Mouse (Mus musculus) forebrain, embryonic 12.5 days (tissue): ENCODE data around the gene Plekhm1. TPM values are rescaled to one million over a fixed set of nuclear protein-coding genes. Genes with fewer than 3 reads are reported as not detected.
A peak's percentile ranks its signal among the peaks of the same experiment; 100 is the strongest.

Experiments
- ATAC-seq: fragments of 200-750 bp; cut with Nextera tagmentation; 2 replicates; pipeline ENCODE4 v1.8.0; 2017; ENCODE audit warnings: moderate TSS enrichment; ENCODE audit not compliant: low FRiP score
- H3K27ac ChIP-seq: fragments of 300-500 bp; sonication (generic); 2 replicates; pipeline ENCODE4 v1.5.1; 2016; ENCODE audit warnings: mild to moderate bottlenecking
- H3K27me3 ChIP-seq: fragments of 300-500 bp; sonication (generic); 2 replicates; pipeline ENCODE4 v1.6.1; 2016; ENCODE audit warnings: mild to moderate bottlenecking
- H3K36me3 ChIP-seq: fragments of 300-500 bp; sonication (generic); replicated peaks from 2 replicates; pipeline ENCODE4 v1.6.1; 2016; ENCODE audit warnings: mild to moderate bottlenecking
- H3K4me1 ChIP-seq: fragments of 300-500 bp; sonication (generic); 2 replicates; pipeline ENCODE4 v1.6.1; 2016
- H3K4me2 ChIP-seq: fragments of 300-500 bp; sonication (generic); 2 replicates; pipeline ENCODE4 v1.6.1; 2016; ENCODE audit warnings: mild to moderate bottlenecking, moderate library complexity
- H3K4me3 ChIP-seq: fragments of 300-500 bp; sonication (generic); replicated peaks from 2 replicates; pipeline ENCODE4 v1.5.1; 2016; ENCODE audit warnings: mild to moderate bottlenecking
- H3K9ac ChIP-seq: fragments of 300-500 bp; sonication (generic); 2 replicates; pipeline ENCODE4 v1.6.1; 2016; ENCODE audit warnings: mild to moderate bottlenecking
- H3K9me3 ChIP-seq: fragments of 300-500 bp; sonication (generic); 2 replicates; pipeline ENCODE4 v1.6.1; 2016
- WGBS: fragments of 180-500 bp; shearing (Covaris S2); methylation state at CpG from one replicate; pipeline ENCODE4 v1.1.7; 2016; 5-methylcytosine and 5-hydroxymethylcytosine counted together
- polyA plus RNA-seq: library from polyadenylated mRNA; unstranded; fragments of >200 nt; fragmentation: Nextera tagmentation; extraction: Ambion mirVana; gene quantifications from 2 replicates; pipeline ENCODE4 v1.2.1, GENCODE M21; 2016

Plekhm1 gene
- polyA plus RNA-seq, 1 experiment from 2014 or later, result 10.3 TPM

- Histone ChIP-seq H3K4me3 (no peak overlapping the region), H3K36me3 (peaks cover 43% of the 10 kb centered on the region), H3K27me3 (peaks cover 10% of the 10 kb centered on the region), H3K4me1 (no peaks in the 10 kb centered on the region), H3K4me2 (no peak overlapping the region), H3K9me3 (no peaks in the 10 kb centered on the region), H3K9ac (no peak overlapping the region), H3K27ac (no peak overlapping the region)
- 87% methylated on average over 9 of the region's 9 CpGs for WGBS
- ATAC-seq, result no peak
These were observed 41.9 kb downstream of the Plekhm1 start for GRCm38 (mm10) chr11:103370397-103371221.

GRCm38 (mm10) chr11:103365530-103365929 lies 47.0 kb downstream of the Plekhm1 start:
- H3K4me2 ChIP-seq, result no peak overlapping the region
- no peak overlapping the region for H3K9ac ChIP-seq
- H3K27me3 ChIP-seq, result peaks cover 60% of the 10 kb centered on the region
- H3K27ac ChIP-seq, result no peak overlapping the region
- ATAC-seq, result no peak
- H3K4me3 ChIP-seq, result no peak overlapping the region
- peaks cover 23% of the 10 kb centered on the region for H3K4me1 ChIP-seq
- no peaks in the 10 kb centered on the region for H3K9me3 ChIP-seq
- peaks cover 27% of the 10 kb centered on the region for H3K36me3 ChIP-seq
- WGBS, result 85% methylated on average over 4 of the region's 4 CpGs

GRCm38 (mm10) chr11:103365022-103365421 lies 47.5 kb downstream of the Plekhm1 start:
- H3K36me3 ChIP-seq, result peaks cover 22% of the 10 kb centered on the region
- no peaks in the 10 kb centered on the region for H3K9me3 ChIP-seq
- ATAC-seq, result no peak
- no peak overlapping the region for H3K4me3 ChIP-seq
- peaks cover 28% of the 10 kb centered on the region for H3K4me1 ChIP-seq
- H3K27me3 ChIP-seq, result peaks cover 66% of the 10 kb centered on the region
- 81% methylated on average over 3 of the region's 3 CpGs for WGBS
- no peak overlapping the region for H3K9ac ChIP-seq
- no peak overlapping the region for H3K27ac ChIP-seq
- H3K4me2 ChIP-seq, result no peak overlapping the region

GRCm38 (mm10) chr11:103364335-103364734 lies 48.2 kb downstream of the Plekhm1 start:
- H3K4me3 ChIP-seq, result no peak overlapping the region
- peaks cover 17% of the 10 kb centered on the region for H3K36me3 ChIP-seq
- ATAC-seq, result no peak
- H3K9me3 ChIP-seq, result no peaks in the 10 kb centered on the region
- peaks cover 32% of the 10 kb centered on the region for H3K4me1 ChIP-seq
- no peak overlapping the region for H3K4me2 ChIP-seq
- whole genome bisulfite sequencing, result 33% methylated on average over 5 of the region's 5 CpGs
- H3K9ac ChIP-seq, result no peak overlapping the region
- H3K27me3 ChIP-seq, result peaks cover 72% of the 10 kb centered on the region
- no peak overlapping the region for H3K27ac ChIP-seq

GRCm38 (mm10) chr11:103363214-103364148 lies 49.0 kb downstream of the Plekhm1 start, which contains the start of gene Arhgap27:
Gene Arhgap27, minus strand, starts transcription at chr11:103363692.
- Histone ChIP-seq H3K9me3 (no peaks in the 10 kb centered on the region), H3K4me2 (peak within 1 kb of the TSS; percentile 52), H3K4me3 (peak within 1 kb of the TSS; percentile 36), H3K27ac (no peak within 1 kb of the TSS), H3K9ac (peak within 1 kb of the TSS; percentile 41), H3K36me3 (peaks cover 12% of the 10 kb centered on the region), H3K27me3 (peaks cover 81% of the 10 kb centered on the region), H3K4me1 (peaks cover 40% of the 10 kb centered on the region)
- 2% methylated on average over 35 of the region's 35 CpGs for WGBS
- ATAC-seq, result no peak

GRCm38 (mm10) chr11:103362521-103363181 lies 49.8 kb downstream of the Plekhm1 start:
- Histone ChIP-seq H3K27ac (no peak overlapping the region), H3K4me1 (peaks cover 40% of the 10 kb centered on the region)

GRCm38 (mm10) chr11:103362054-103362432 lies 50.4 kb downstream of the Plekhm1 start:
- H3K27ac ChIP-seq, result no peak overlapping the region
- H3K36me3 ChIP-seq, result peaks cover 4% of the 10 kb centered on the region
- H3K9ac ChIP-seq, result no peak overlapping the region
- ATAC-seq, result no peak
- 2% methylated on average over 13 of the region's 13 CpGs for WGBS
- no peak overlapping the region for H3K4me3 ChIP-seq
- no peak overlapping the region for H3K4me2 ChIP-seq
- H3K27me3 ChIP-seq, result peaks cover 94% of the 10 kb centered on the region
- H3K9me3 ChIP-seq, result no peaks in the 10 kb centered on the region
- peaks cover 40% of the 10 kb centered on the region for H3K4me1 ChIP-seq

More at GRCm38 (mm10) chr11:103362521-103363181, 49.8 kb downstream of the Plekhm1 start:
- H3K9ac ChIP-seq, result peak overlapping the region; percentile 41
- H3K27me3 ChIP-seq, result peaks cover 88% of the 10 kb centered on the region
- no peaks in the 10 kb centered on the region for H3K9me3 ChIP-seq
- peaks cover 10% of the 10 kb centered on the region for H3K36me3 ChIP-seq
- peak overlapping the region; percentile 36 for H3K4me3 ChIP-seq
- under 1% methylated on average over 32 of the region's 33 CpGs for WGBS
- no peak for ATAC-seq
- peak overlapping the region; percentile 52 for H3K4me2 ChIP-seq

- no peak overlapping the region for H3K27ac ChIP-seq
- H3K4me2 ChIP-seq, result peak overlapping the region; percentile 86; the same call in 1 of the 2 replicates
- peak overlapping the region; percentile 4; the same call in 1 of the 2 replicates for H3K4me3 ChIP-seq
- peaks cover 2% of the 10 kb centered on the region; the same call in 1 of the 2 replicates for H3K36me3 ChIP-seq
- H3K9ac ChIP-seq, result no peak overlapping the region
- WGBS, result 3% methylated on average over 25 of the region's 25 CpGs
- peaks cover 40% of the 10 kb centered on the region for H3K4me1 ChIP-seq
- ATAC-seq, result no peak
- H3K9me3 ChIP-seq, result no peaks in the 10 kb centered on the region
- H3K27me3 ChIP-seq, result peaks cover 98% of the 10 kb centered on the region
These were observed 51.0 kb downstream of the Plekhm1 start for GRCm38 (mm10) chr11:103361396-103362053.

- Histone ChIP-seq H3K4me3 (peak overlapping the region; percentile 50), H3K27ac (no peak overlapping the region), H3K4me1 (peaks cover 47% of the 10 kb centered on the region), H3K9ac (peak overlapping the region; percentile 58), H3K4me2 (peak overlapping the region; percentile 86), H3K27me3 (peaks cover 98% of the 10 kb centered on the region), H3K36me3 (no peaks in the 10 kb centered on the region), H3K9me3 (no peaks in the 10 kb centered on the region)
- no peak; the same call in 1 of the 2 replicates for ATAC-seq
- WGBS, result 4% methylated on average over 41 of the region's 48 CpGs
These were observed 51.8 kb downstream of the Plekhm1 start for GRCm38 (mm10) chr11:103360661-103361081.

GRCm38 (mm10) chr11:103359841-103360641 lies 52.4 kb downstream of the Plekhm1 start:
- Histone ChIP-seq H3K4me2 (peak overlapping the region; percentile 86), H3K4me1 (peaks cover 52% of the 10 kb centered on the region), H3K27ac (no peak overlapping the region)

More at GRCm38 (mm10) chr11:103359841-103360641, 52.4 kb downstream of the Plekhm1 start:
- Histone ChIP-seq H3K9me3 (no peaks in the 10 kb centered on the region), H3K36me3 (no peaks in the 10 kb centered on the region), H3K9ac (peak overlapping the region; percentile 58), H3K27me3 (peaks cover 96% of the 10 kb centered on the region), H3K4me3 (peak overlapping the region; percentile 50)
- peak; percentile 71 for ATAC-seq
- 1% methylated on average over 60 of the region's 60 CpGs for WGBS
